Mouse (Mus musculus): Measurements from ENCODE around the gene Dlgap3. TPM values are rescaled to one million over a fixed set of nuclear protein-coding genes. Genes with fewer than 3 reads are reported as not detected.

Gene Dlgap3
- polyA plus RNA-seq, 1 experiment from 2014 or later = 6.7 TPM

GRCm38 (mm10) chr4:127155757-127156156, 13.2 kb upstream of the Dlgap3 start:
- no peaks in the 10 kb centered on the region for H3K36me3 ChIP-seq (ENCODE audit: control insufficient read depth, insufficient read depth, low read length)
- no peak overlapping the region for H3K9ac ChIP-seq (ENCODE audit: low read depth, low read length)
- no peaks in the 10 kb centered on the region for H3K27me3 ChIP-seq (ENCODE audit: control insufficient read depth, insufficient read depth, low read length)
- no peaks in the 10 kb centered on the region for H3K4me1 ChIP-seq (replicated peaks; ENCODE audit: control insufficient read depth, insufficient read depth, low read length)
- peak; percentile 29 for DNase-seq (ENCODE audit: low spot score)
- no peaks in the 10 kb centered on the region for H3K9me3 ChIP-seq (ENCODE audit: control insufficient read depth, low read length)
- 61% methylated on average over 5 of the region's 5 CpGs for WGBS
- no peak overlapping the region for H3K4me3 ChIP-seq (ENCODE audit: low read depth, low read length)
- no peak overlapping the region for H3K4me2 ChIP-seq (replicated peaks; ENCODE audit: low read depth, low read length)
- no peak for ATAC-seq (ENCODE audit: low FRiP score)
- H3K27ac ChIP-seq (ENCODE audit: low read depth, low read length) = no peak overlapping the region

- Histone ChIP-seq H3K27ac (ENCODE audit: low read depth, low read length) (no peak overlapping the region), H3K4me3 (ENCODE audit: low read depth, low read length) (no peak overlapping the region), H3K4me1 (replicated peaks; ENCODE audit: control insufficient read depth, insufficient read depth, low read length) (no peaks in the 10 kb centered on the region), H3K4me2 (replicated peaks; ENCODE audit: low read depth, low read length) (no peak overlapping the region), H3K27me3 (ENCODE audit: control insufficient read depth, insufficient read depth, low read length) (no peaks in the 10 kb centered on the region), H3K36me3 (ENCODE audit: control insufficient read depth, insufficient read depth, low read length) (no peaks in the 10 kb centered on the region), H3K9me3 (ENCODE audit: control insufficient read depth, low read length) (no peaks in the 10 kb centered on the region), H3K9ac (ENCODE audit: low read depth, low read length) (no peak overlapping the region)
- DNase-seq (ENCODE audit: low spot score) (no peak), ATAC-seq (ENCODE audit: low FRiP score) (no peak)
- WGBS = 89% methylated on average over 4 of the region's 4 CpGs
Observed at GRCm38 (mm10) chr4:127157746-127158145, 11.3 kb upstream of the Dlgap3 start.

GRCm38 (mm10) chr4:127163926-127164325, 5.1 kb upstream of the Dlgap3 start:
- ATAC-seq (ENCODE audit: low FRiP score) = no peak
- Histone ChIP-seq H3K9me3 (ENCODE audit: control insufficient read depth, low read length) (no peaks in the 10 kb centered on the region), H3K9ac (ENCODE audit: low read depth, low read length) (no peak overlapping the region), H3K27ac (ENCODE audit: low read depth, low read length) (no peak overlapping the region), H3K27me3 (ENCODE audit: control insufficient read depth, insufficient read depth, low read length) (no peaks in the 10 kb centered on the region; the same call in 1 of the 2 replicates), H3K4me3 (ENCODE audit: low read depth, low read length) (no peak overlapping the region), H3K4me2 (replicated peaks; ENCODE audit: low read depth, low read length) (no peak overlapping the region), H3K4me1 (replicated peaks; ENCODE audit: control insufficient read depth, insufficient read depth, low read length) (no peaks in the 10 kb centered on the region), H3K36me3 (ENCODE audit: control insufficient read depth, insufficient read depth, low read length) (no peaks in the 10 kb centered on the region)
- WGBS = 77% methylated on average over 8 of the region's 8 CpGs
- DNase-seq (ENCODE audit: low spot score) = no peak

- no peaks in the 10 kb centered on the region; the same call in 1 of the 2 replicates for H3K27me3 ChIP-seq (ENCODE audit: control insufficient read depth, insufficient read depth, low read length)
- H3K9ac ChIP-seq (ENCODE audit: low read depth, low read length) = no peak overlapping the region
- ATAC-seq (ENCODE audit: low FRiP score) (no peak), DNase-seq (ENCODE audit: low spot score) (no peak)
- H3K36me3 ChIP-seq (ENCODE audit: control insufficient read depth, insufficient read depth, low read length) = no peaks in the 10 kb centered on the region
- no peak overlapping the region for H3K4me3 ChIP-seq (ENCODE audit: low read depth, low read length)
- 76% methylated on average over 5 of the region's 5 CpGs for WGBS
- no peak overlapping the region for H3K27ac ChIP-seq (ENCODE audit: low read depth, low read length)
- no peak overlapping the region for H3K4me2 ChIP-seq (replicated peaks; ENCODE audit: low read depth, low read length)
- no peaks in the 10 kb centered on the region for H3K9me3 ChIP-seq (ENCODE audit: control insufficient read depth, low read length)
- H3K4me1 ChIP-seq (replicated peaks; ENCODE audit: control insufficient read depth, insufficient read depth, low read length) = peaks cover 6% of the 10 kb centered on the region; the same call in 1 of the 2 replicates
Observed at GRCm38 (mm10) chr4:127167096-127167495, 1.9 kb upstream of the Dlgap3 start.

- no peaks in the 10 kb centered on the region for H3K9me3 ChIP-seq (ENCODE audit: control insufficient read depth, low read length)
- H3K4me1 ChIP-seq (replicated peaks; ENCODE audit: control insufficient read depth, insufficient read depth, low read length) = peaks cover 6% of the 10 kb centered on the region; the same call in 1 of the 2 replicates
- 15% methylated on average over 8 of the region's 8 CpGs for WGBS
- no peaks in the 10 kb centered on the region for H3K36me3 ChIP-seq (ENCODE audit: control insufficient read depth, insufficient read depth, low read length)
- H3K4me2 ChIP-seq (replicated peaks; ENCODE audit: low read depth, low read length) = peak overlapping the region; percentile 65
- H3K27me3 ChIP-seq (ENCODE audit: control insufficient read depth, insufficient read depth, low read length) = no peaks in the 10 kb centered on the region; the same call in 1 of the 2 replicates
- H3K9ac ChIP-seq (ENCODE audit: low read depth, low read length) = no peak overlapping the region; the same call in 1 of the 2 replicates
- no peak overlapping the region; the same call in 1 of the 2 replicates for H3K4me3 ChIP-seq (ENCODE audit: low read depth, low read length)
- no peak overlapping the region for H3K27ac ChIP-seq (ENCODE audit: low read depth, low read length)
- DNase-seq (ENCODE audit: low spot score) (no peak), ATAC-seq (ENCODE audit: low FRiP score) (no peak)
Observed at GRCm38 (mm10) chr4:127167731-127168130, 1.3 kb upstream of the Dlgap3 start.

GRCm38 (mm10) chr4:127168211-127168913, 642 bp upstream of the Dlgap3 start:
- ATAC-seq (ENCODE audit: low FRiP score) (peak; percentile 83), DNase-seq (ENCODE audit: low spot score) (peak; percentile 81)
- under 1% methylated on average over 37 of the region's 39 CpGs for WGBS
- H3K4me3 ChIP-seq (ENCODE audit: low read depth, low read length) = peak overlapping the region; percentile 47
- peak overlapping the region; percentile 65 for H3K4me2 ChIP-seq (replicated peaks; ENCODE audit: low read depth, low read length)
- no peaks in the 10 kb centered on the region for H3K9me3 ChIP-seq (ENCODE audit: control insufficient read depth, low read length)
- peak overlapping the region; percentile 77 for H3K27ac ChIP-seq (ENCODE audit: low read depth, low read length)
- H3K27me3 ChIP-seq (ENCODE audit: control insufficient read depth, insufficient read depth, low read length) = no peaks in the 10 kb centered on the region; the same call in 1 of the 2 replicates
- no peaks in the 10 kb centered on the region for H3K36me3 ChIP-seq (ENCODE audit: control insufficient read depth, insufficient read depth, low read length)
- peak overlapping the region; percentile 72 for H3K9ac ChIP-seq (ENCODE audit: low read depth, low read length)
- H3K4me1 ChIP-seq (replicated peaks; ENCODE audit: control insufficient read depth, insufficient read depth, low read length) = peaks cover 6% of the 10 kb centered on the region; the same call in 1 of the 2 replicates

GRCm38 (mm10) chr4:127169346-127170221, 580 bp downstream of the Dlgap3 start:
- H3K27me3 ChIP-seq (ENCODE audit: control insufficient read depth, insufficient read depth, low read length) = no peaks in the 10 kb centered on the region; the same call in 1 of the 2 replicates
- peak overlapping the region; percentile 47 for H3K4me3 ChIP-seq (ENCODE audit: low read depth, low read length)
- peak overlapping the region; percentile 65 for H3K4me2 ChIP-seq (replicated peaks; ENCODE audit: low read depth, low read length)
- H3K4me1 ChIP-seq (replicated peaks; ENCODE audit: control insufficient read depth, insufficient read depth, low read length) = peaks cover 6% of the 10 kb centered on the region; the same call in 1 of the 2 replicates
- peak overlapping the region; percentile 77 for H3K27ac ChIP-seq (ENCODE audit: low read depth, low read length)
- peak; percentile 70 for ATAC-seq (ENCODE audit: low FRiP score)
- H3K9ac ChIP-seq (ENCODE audit: low read depth, low read length) = peak overlapping the region; percentile 72
- no peaks in the 10 kb centered on the region for H3K9me3 ChIP-seq (ENCODE audit: control insufficient read depth, low read length)
- 3% methylated on average over 30 of the region's 51 CpGs for WGBS
- no peak for DNase-seq (ENCODE audit: low spot score)
- H3K36me3 ChIP-seq (ENCODE audit: control insufficient read depth, insufficient read depth, low read length) = no peaks in the 10 kb centered on the region

GRCm38 (mm10) chr4:127170866-127171265, 1.9 kb downstream of the Dlgap3 start:
- Histone ChIP-seq H3K36me3 (ENCODE audit: control insufficient read depth, insufficient read depth, low read length) (no peaks in the 10 kb centered on the region), H3K4me3 (ENCODE audit: low read depth, low read length) (no peak overlapping the region), H3K9ac (ENCODE audit: low read depth, low read length) (no peak overlapping the region), H3K9me3 (ENCODE audit: control insufficient read depth, low read length) (no peaks in the 10 kb centered on the region), H3K27ac (ENCODE audit: low read depth, low read length) (no peak overlapping the region), H3K27me3 (ENCODE audit: control insufficient read depth, insufficient read depth, low read length) (peaks cover 2% of the 10 kb centered on the region; the same call in 1 of the 2 replicates), H3K4me2 (replicated peaks; ENCODE audit: low read depth, low read length) (no peak overlapping the region), H3K4me1 (replicated peaks; ENCODE audit: control insufficient read depth, insufficient read depth, low read length) (peaks cover 6% of the 10 kb centered on the region; the same call in 1 of the 2 replicates)
- ATAC-seq (ENCODE audit: low FRiP score) (no peak), DNase-seq (ENCODE audit: low spot score) (no peak)
- 39% methylated on average over 5 of the region's 5 CpGs for WGBS
